Mouse (Mus musculus): ENCODE data around the gene Slc35g3.

GRCm38 (mm10) chr11:69799394-69800137 is 37.8 kb upstream of the Slc35g3 start:
- TF ChIP-seq ZNF384 (IDR thresholded peaks at IDR 0.05; ENCODE audit: low read depth, low read length) (no peak), MAFK (IDR thresholded peaks at IDR 0.05; ENCODE audit: insufficient read depth, low read depth, low read length) (no peak), HCFC1 (IDR thresholded peaks at IDR 0.05; ENCODE audit: borderline replicate concordance, insufficient read depth, low read length) (no peak)

Measured in ES-E14 (cell line).